Mouse (Mus musculus) heart, adult 9 months (tissue): Measurements from ENCODE around the gene Ces1e.

Experiments
- DNase-seq, 2 experiments: peaks; one replicate each; pipeline ENCODE4 v3.0.0; 2022; ENCODE audit warnings: low spot score in 2 of 2

Ces1e gene

GRCm38 (mm10) chr8:93176593-93176992 lies 52.8 kb downstream of the Ces1e start:
- no peak for DNase-seq

DNA sequence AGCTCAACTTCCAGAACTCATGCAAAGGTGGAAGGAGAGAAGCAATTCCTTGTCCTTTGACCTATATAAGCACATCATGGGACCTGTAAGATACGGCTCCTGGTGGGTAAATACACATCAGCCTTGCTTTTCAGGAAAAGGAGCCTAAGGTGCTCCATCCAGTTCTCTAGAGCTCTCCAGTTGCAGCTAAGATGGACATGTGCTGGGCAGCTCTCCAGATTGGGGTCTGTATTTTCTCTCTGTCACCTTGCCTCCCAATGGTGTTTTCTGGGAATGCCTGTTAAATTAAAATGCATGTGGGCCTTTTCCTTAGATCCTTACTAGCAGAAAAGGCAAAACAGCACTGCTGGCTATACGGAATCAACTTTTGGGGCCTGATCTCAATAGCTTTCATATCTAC lies 54.9 kb downstream of the Ces1e start:
- DNase-seq: no peak

DNA sequence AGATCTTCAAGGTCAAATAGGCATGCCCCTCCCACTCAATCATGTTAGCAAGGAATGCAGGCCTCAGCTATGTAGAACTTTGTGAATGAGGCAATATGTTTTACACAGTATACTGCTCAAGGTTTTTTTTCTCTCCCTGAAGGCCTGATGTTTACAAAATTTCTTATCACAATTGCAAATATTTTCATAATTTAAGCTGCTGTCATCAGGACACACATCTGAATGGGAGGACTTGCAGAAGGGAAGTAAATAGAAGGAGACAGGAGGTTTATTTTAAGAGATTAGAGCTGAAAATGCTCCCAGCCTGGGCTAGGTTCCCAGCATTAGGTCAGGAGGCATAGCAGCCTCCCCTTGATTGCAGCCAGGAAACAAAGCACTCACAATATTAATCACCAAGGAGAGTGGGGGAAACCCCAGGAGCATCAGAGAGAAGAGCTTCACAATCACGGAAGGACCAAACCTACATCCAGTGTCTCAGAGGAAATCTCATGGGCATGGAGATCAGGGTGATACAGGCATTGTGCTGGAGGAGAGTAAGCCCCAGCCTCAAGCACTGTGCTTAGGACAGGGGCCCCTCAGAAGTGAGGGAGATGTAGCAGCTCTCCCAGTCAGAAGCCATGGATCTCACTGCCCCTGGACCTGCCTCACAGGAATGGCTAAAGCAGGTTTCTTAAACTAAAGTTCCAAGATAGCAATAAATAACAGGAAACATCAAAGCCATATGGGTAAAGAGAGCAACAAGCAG lies 57.4 kb downstream of the Ces1e start:
- peak; percentile 77 to 84 for DNase-seq

- no peak for DNase-seq
Measured at GRCm38 (mm10) chr8:93163363-93163762, 66.1 kb downstream of the Ces1e start.

GRCm38 (mm10) chr8:93151401-93151800 lies 78.0 kb downstream of the Ces1e start:
- no peak for DNase-seq
